Mouse (Mus musculus): ENCODE results near the gene Zfp853.

The Zfp853 gene

DNA sequence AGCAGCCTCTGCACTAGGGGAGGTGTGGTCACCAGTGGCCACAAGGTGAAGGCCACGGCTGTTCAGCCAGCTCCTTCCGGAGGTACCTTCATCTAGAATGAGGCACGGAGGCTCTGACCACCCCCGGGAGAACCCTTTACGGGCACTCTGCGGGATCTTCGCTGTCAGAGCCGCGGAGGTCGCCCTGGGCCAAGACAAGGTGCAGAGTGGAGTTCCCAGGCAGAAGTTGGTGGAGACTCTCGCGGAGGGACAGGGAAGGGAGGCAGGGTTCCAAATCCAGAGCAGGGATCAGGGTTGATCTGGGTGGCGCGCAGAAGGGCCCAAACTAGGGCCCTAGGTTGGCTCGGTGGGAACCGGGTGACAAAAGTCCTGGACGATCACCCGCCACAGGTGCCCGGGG, 544 bp downstream of the Zfp853 start:
- no peak for DNase-seq (ENCODE audit: low spot score)

DNA sequence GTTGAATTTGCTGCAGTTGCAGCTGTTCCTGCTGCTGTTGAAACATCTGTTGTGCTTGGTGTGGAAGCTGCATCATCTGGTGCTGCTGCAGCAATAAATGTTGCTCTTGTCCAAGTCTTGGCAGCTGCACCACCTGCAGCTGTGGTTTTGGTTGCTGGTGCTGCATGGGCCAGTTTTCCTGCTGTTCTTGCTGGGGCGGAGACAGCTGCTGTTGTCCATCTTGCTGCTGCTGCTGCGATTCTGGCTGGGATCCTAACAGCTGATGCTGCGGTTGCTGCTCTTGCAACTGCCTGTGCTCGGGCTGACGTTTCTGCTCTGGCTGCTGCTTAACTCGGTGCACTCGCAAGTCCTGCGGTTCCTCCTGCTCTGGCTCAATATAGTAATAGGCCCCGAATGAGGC, 4.1 kb downstream of the Zfp853 start:
- no peak for DNase-seq (ENCODE audit: low spot score)

DNA sequence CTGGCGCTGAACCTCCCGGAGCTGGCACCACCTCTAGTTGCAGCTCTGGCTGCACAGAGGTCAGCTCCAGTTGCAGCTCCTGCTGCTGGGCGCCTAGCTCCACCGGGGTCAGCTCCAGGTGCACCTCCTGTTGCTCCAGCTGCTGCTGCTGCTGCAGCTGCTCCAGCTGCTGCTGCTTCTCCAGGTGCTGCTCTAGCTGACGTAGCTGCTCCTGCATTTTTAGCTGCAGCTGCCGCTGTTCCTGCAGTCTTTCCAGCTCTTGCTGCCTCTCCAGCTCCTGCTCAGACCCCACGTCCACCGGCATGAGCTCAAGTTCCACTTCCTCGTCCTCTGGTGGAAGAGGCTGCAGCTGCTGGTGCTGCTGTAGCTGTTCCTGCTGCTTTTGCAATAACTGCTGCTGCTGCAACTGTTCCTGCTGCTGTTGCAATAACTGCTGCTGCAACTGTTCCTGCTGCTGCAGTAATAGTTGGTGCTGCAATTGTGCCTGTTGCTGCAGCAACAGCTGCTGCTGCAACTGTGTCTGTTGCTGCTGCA, 5.0 kb downstream of the Zfp853 start:
- no peak for DNase-seq (ENCODE audit: low spot score)

DNA sequence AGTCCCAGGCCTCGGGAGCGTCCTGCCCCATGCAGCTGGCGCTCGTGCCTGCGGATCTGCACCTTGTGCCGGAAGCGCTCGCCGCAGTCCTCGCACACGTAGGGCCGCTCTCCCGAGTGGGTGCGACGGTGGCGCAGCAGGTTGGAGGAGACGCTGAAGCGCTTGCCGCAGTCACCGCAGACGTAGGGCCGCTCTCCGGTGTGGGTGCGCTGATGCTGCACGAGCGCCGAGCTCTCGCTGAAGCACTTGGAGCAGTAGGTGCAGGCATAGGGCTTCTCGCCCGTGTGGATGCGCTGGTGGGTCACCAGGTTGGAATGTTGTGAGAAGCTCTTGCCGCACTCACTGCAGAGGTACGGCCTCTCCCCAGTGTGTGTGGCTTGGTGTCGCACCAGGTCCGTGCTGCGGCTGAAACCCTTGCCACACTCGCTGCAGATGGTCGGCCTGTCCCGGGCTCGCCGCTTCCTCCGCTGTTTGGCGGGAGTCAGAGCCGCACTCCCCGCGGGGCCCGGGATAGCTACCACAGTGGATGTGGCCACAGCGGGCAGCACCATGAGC, 5.6 kb downstream of the Zfp853 start:
- DNase-seq (ENCODE audit: low spot score), result no peak

DNA sequence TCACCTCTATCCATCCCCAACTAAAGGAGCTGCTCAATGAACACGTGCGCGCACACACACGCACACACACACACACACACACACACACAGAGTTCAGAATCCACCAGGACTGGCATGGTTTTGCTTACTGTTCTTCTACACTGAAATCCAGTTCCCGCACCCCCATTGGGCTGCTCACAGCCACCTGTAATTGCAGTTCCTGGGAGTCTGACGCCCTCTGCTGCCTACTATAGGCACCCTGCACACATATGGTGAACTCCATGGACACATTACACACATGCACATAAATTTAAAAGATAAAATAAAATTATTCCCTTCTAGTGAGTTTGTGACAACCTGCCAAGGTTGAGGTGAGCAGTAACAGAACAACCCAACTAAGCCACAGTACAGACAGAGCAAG, 8.7 kb downstream of the Zfp853 start:
- no peak for DNase-seq (ENCODE audit: low spot score)

DNA sequence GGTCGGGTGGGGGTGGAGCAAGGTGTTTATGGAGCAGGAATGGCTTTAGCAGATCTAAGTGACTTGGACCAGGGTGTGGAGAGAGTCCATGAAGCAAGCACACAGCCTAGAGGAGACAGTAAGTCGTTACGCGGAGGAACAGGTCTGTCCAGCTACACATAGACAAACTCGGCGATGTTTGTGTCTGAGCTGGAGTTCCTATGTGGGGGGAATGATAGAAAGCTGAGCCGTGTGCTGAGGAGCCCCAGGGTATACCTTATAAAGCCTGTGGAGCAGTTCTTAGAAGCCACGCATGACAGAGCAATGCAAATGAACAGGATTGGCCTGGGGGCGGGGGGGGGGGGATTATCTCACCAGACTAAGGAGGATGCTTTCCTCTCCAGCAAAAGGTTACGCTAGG, 14.2 kb downstream of the Zfp853 start:
- DNase-seq (ENCODE audit: low spot score), result no peak

DNA sequence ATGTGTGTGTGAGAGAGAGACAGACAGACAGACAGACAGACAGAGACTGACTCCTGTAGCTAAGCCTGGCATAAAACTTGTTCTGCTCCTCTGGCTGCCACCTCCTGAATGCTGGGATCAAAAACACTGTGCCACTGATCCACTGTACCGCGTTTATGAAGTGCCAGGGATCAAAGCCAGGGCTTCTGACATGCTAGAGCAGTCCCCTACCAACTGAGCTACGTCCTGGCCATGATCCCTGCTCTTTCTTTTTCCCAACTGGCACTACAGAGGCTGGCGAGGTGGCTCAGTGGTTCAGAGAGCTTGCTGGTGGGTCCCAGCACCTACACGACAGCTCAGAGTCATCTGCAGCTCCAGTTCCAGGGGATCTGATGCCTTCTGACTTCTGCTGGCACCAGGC, 17.7 kb downstream of the Zfp853 start:
- DNase-seq (ENCODE audit: low spot score), result no peak

DNA sequence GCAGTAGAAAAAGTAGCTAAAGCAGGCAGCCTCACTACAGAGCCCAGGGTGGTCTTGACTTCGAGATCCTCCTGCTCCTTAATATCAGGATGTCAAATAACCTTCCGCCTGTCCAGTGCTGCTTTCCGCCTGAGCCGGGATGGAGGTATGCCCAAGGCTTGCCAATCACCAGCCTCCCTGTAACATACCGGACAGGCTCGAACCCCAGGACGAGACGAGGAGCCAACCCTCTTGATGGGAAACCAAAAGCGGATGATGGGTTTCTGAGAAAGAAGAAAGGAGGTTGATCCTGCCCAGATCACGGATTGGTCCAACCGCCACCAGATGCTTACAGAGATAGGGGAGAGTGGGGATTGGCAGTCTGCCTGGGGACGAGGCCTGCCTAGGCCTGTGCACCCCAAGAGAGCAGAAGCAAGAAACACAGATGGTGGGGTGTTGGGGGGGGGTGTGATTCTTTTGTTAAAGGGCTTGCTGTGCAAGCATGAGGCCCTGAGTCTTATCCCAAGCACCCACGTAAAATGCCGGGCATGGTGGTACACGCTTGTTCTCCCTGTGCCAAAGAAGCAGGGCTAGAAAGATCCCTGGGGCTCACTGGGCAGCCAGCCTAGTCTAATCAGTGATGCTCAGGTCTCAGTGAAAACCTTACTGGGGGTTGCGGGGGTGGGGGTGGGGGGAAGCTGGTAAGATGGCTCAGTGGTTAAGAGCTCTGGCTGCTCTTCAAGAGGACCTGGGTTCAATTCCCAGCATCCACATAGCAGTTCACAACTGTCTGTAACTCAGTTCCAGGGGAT, 20.7 kb downstream of the Zfp853 start:
- no peak for DNase-seq (ENCODE audit: low spot score)

DNA sequence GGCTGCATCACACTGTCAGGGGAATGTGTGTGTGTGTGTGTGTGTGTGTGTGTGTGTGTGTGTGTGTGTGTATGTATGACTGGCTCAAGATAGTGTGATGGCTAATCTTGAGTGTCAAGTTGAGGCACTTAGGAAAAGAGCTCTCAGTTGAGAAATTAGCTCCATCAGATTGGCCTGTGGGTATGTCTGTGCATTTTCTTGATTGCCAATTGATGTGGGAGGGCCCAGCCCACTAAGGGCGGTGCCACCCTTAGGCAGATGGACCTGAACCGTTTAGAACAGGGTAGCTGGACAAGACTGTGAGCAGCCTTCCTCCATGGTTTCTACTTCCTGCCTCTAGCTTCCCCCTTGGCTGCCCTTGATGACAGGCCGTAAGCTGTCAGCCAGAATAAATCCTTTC, 21.3 kb downstream of the Zfp853 start:
- no peak for DNase-seq (ENCODE audit: low spot score)

DNA sequence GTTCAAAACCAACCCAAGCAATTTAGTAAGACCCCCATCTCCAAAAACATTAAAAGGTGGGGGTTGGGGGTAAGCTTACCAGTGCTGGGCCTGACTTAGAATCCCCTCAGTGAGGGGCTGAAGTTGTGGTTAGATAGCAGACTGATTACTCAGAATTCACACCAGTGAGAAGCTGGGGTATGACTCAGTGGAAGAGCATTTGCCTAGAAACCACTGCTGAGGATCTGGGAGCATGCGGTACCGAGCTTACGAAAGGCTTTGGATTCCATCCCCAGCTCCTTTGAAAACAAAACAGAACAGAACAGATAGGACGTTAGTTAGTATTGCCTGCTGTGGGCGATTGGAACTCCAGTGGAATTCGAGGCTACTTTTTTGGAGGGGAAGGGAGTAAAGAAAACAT, 21.8 kb downstream of the Zfp853 start:
- no peak for DNase-seq (ENCODE audit: low spot score)

DNA sequence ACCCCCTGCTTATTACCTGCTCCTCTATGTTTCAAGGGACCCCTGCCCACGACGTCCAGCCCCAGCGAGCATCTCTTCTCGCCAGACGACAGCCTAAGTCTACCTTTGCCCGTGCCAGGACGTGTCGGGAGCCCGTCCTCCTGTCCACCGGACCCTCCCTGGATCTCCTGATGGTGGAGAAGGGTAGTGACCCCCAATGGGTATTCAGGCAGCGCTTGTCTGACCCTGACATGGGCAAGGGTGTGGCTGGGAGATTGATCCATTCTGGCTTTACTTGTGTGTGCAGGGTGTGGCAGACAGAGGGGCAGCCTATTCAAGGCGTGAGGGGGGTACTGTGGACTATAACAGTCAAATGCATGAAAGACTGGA, 23.3 kb downstream of the Zfp853 start:
- DNase-seq (ENCODE audit: low spot score), result no peak

DNA sequence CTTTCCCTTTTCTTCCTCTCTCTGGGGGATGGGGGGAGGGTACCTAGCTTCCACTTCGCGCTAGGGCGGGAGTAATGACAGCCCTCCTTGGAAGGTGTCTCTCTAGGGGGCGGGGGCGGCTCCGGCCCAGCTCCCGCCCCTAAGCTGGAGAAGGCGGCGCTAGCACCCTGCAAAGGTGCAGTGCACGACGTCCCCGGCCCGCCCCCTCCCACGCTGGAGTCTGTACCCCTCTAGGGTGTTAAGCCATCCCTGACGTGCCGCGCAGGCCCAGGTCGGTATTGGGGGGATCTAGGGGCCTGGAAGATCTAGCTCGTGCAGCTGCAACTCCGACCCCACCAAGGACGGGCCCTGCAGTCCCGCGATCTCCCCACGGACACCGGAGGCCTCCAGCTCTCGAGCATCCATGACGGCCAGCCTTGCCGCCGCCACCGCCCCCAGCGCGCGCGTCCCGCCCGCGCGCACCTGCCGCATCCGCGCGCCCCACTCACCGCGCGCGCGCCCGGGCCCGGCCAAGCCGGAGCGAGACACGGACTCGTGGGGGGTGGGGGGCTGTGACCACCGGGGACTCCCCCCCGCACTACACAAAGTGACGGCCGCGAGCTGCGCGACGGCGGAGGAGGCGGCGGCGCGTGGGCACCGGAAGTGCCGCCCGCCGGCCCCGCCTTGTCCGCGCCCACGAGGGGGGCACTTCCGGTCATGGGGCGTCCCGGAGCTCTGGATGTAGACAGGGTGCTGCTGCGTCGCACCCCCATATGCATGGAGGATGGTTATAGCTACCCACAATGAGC, 23.9 kb downstream of the Zfp853 start, which contains the start of gene Zfp316:
Gene Zfp316, minus strand, starts transcription at position 660 of the 788 bp plus-strand sequence.
- no peak for DNase-seq (ENCODE audit: low spot score)

DNA sequence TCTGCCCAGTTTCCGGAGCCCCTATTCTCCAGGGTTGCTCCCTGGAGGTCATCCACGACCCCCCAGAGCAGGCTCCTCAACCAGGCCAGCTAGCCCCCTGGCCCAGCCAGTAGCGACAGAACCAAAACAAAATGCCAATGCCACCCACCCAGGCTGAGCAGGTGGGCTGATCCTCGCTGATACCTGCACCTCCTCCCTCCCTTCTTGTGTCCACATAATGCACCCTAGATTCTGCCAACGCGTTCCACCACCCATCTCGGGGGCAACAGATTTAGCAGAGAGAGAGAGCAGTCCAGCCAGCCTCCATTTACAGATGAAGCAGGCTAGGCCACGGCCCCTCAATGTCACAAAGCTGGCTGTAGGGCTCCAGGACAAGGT, 24.4 kb downstream of the Zfp853 start:
- DNase-seq (ENCODE audit: low spot score), result no peak

DNA sequence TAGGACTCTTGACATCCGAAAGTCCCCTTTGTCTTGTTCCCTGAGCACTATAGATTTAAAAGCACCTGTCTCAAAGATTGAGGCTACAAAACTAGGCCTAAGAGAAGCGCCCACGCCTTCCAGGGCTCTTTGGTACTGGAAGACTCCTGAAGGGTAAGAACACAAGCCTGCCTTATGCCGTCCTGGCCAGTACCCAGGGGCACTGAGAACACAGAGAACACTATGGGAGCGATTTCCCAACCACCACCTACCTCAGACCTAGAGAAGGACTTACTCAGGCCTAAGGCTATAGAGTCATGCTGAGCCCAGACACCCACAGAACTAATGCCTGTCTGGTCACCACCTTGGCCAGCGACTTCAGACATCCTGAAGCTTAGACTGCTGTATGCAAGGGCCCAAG, 26.6 kb downstream of the Zfp853 start:
- DNase-seq (ENCODE audit: low spot score), result no peak

DNA sequence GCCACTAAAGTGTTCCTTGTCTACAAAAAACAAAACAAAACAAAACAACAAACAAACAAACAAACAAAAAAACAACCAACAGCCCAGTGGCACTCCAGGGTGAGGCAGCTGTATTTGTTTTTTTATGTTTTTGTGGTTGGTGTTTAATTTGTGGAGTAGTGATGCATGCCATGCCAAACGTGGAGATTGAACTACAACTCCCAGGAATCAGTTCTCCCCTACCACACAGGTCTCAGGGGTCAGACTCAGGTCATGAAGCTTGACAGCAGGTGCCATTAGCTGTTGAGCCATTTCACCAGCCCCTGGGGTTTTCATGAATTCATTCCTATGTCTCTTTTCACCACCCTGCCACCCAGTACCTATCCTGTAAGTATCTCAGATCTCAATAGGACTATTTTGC, 28.0 kb downstream of the Zfp853 start:
- no peak for DNase-seq (ENCODE audit: low spot score)

DNA sequence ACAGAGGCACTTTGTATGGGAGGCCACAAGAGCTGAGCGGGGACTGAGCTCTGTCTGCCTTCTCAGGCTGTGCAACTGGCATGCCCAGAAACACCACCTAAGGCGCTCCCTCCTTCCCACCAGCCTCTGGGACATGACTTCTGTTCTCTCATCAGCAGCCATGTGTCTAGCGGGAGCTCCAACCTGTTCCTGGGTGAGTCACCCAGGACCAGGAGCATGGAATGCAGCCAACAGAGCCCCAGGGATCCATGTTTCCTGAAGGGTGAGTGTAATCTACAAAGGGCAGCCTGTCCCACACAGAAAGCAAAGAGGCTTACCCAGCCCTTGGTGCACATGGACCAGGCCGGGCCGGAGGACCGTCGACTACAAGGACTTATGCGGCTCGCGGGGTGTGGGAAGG, 28.7 kb downstream of the Zfp853 start:
- DNase-seq (ENCODE audit: low spot score), result no peak

DNA sequence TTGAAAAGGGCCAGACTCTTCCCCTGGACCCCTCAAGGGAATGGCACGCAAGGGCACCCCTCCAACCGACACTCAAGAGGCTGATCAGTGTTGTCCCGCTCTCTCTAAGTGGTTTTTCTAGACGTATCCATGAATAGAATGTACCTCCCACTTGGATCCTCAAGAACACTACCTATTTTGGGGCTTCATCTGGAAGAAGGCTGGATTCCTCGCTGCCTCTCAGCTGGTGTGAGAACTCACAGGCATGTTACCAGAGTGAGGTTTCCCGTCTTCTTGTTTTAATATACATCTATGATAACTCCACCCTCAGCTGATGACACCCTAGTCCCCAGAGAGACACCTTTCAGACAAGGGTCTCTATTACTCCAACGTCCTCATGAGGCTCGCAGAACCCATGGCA, 31.8 kb downstream of the Zfp853 start:
- no peak for DNase-seq (ENCODE audit: low spot score)

DNA sequence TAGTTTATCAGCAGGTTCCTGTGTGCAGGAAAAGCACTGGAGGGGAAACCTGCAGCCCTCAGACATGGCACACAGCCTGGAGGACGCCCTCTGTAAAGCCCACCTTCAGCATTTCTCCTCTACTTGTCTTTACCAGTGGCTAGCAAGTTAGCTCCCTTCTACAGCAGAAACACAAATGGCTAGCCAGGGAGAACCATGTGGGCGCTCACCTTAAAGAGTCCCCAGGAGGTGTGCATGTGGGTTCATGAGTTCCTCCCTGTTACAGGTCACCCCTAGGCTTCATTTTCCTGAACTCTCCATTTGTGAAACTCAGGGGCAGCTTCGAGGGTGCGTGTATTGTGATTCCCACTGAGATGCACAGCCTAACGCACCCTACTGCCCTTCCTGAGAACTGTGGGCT, 37.6 kb downstream of the Zfp853 start:
- DNase-seq (ENCODE audit: low spot score), result no peak

DNA sequence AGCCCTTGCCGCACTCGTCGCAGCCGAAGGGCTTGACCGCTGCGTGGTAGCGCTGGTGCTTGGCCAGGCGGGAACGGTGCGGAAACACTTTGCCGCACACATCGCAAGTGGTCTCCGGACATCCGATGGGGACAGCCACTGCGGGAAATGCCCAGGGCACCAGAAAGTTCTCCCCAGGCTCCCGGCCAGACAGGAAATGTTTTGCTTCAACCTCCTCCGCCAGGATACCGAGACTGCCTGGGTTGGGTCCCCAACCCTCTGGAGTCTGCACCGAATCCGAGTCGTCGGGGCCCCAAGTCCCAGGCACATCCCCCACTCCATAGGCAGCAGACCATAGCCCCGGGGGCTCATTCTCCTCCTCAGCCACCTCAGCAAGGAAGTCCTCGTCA, 38.3 kb downstream of the Zfp853 start:
- no peak for DNase-seq (ENCODE audit: low spot score)

DNA sequence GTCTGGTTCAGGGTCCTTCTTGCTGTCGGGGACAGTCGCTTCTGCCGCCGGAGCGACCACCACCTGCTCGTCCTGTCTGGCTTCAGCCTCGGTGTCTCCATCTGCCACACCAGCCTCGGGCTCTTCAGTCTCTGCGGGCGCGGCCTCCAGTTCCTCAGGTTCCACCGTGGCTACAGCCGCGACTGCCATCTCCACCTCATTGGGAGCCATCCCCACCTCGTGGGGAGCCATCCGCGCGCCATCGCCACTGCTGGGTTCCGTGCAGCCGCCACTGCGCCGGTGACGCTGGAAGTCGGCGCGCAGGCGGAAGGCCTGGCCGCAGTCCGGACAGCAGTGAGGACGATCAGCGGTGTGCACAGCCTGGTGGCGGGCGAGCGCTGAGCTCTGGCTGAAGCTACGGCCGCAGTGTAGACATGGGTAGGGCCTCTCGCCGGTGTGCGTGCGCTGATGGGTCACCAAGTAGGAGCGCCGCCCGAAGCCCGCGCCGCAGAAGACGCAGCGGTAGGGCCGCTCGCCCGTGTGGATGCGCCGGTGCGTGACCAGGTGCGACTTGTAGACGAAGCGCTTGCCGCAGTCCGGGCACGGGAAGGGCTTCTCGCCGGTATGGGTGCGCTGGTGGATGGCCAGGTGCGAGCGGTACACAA, 38.8 kb downstream of the Zfp853 start:
- no peak for DNase-seq (ENCODE audit: low spot score)

DNA sequence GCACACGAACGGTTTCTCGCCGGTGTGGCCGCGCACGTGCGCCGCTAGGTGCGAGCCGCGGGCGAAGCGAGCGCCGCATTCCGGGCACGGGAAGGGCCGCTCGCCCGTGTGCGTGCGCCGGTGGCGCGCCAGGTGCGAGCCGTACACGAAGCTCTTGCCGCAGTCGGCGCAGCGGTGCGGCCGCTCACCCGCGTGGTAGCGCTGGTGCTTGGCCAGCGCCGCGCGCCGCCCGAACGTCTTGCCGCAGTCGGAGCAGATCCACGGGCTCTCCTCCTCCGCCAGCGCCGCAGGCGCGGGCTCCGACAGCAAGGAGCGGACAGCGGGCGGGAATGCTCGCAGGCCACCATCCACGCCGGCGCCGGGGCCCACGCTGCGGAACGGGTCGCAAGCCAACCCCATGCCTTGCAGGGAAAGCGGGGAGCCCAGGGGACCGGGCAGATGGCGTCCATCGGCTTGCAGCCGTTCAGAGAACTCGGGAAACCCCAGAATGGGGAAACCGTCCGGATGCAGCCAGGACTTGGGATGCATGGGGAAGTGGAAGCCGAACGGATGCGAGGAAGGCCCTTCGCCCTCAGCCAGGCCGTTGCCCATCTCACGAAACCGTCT, 39.4 kb downstream of the Zfp853 start:
- DNase-seq (ENCODE audit: low spot score), result no peak

DNA sequence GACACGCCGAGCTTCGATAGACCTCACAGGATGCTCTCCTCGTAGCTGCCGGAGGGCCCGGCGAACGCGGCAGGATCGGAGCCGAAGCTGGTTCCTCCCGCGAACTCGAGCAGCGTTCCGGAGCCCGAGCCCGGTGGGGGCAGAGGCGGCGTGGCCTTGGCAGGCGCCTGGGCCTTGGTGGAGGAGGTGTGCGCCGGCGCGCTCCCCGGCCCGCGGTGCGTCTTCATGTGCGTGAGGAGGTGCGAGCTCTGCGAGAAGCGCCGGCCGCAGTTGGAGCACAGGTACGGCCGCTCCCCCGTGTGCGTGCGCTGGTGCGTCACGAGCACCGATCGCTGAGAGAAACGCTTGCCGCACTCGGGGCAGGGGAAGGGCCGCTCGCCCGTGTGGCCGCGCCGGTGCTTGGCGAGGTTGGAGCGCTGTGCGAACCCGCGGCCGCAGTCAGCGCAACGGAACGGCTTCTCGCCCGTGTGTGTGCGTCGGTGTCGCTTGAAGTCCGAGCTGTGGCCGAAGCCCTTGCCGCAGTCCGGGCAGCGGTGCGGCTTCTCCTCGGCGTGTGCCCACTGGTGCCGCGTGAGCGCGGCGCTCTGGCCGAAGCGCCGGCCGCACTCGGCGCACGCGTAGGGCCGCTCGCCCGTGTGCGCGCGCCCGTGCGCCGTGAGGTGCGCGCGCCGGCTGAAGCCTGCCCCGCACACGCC, 40.1 kb downstream of the Zfp853 start:
- DNase-seq (ENCODE audit: low spot score), result no peak

Data from urinary bladder, postnatal 10 days (tissue).